Mouse (Mus musculus) frontal cortex, adult 2 months (tissue): ENCODE data around the gene Cdk14. TPM values are rescaled to one million over a fixed set of nuclear protein-coding genes. Genes with fewer than 3 reads are reported as not detected.

ENCODE experiments used
- DNase-seq, 2 experiments: peaks; one replicate each; pipeline ENCODE4 v3.0.0; 2022; ENCODE audit warnings: low spot score in 1 of 2; ENCODE audit errors: extremely low spot score in 1 of 2
- polyA plus RNA-seq: library from polyadenylated mRNA; depleted of rRNA; stranded (reverse); fragments of >200 nt; gene quantifications from 2 replicates; pipeline ENCODE4 v1.2.3, GENCODE M21; 2012

Gene Cdk14
- polyA plus RNA-seq, 1 experiment = 113 TPM

DNA sequence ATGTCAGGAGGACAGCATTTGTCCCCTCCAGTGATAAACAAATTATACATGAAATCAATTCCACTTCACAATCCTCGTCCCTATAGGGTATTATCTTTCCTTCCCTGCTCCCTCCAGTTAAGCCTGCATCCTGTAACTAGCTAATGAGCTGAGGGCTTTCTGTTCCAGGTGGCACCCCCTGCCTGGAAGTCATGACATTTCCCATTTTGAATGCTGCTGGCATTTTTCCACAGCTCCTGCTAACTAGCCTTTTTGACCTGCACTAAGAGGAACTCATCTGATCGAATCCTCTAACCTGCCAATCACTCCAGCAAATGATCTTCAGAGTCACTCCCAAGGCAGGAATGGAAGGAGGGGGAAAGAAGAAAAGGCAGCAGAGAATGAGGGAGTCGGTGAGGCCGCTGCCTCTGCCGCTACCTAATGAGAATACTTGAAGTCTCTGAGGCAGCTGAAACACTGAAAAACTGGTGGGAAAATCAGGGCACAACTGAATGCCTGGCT lies 542.9 kb downstream of the Cdk14 start:
- DNase-seq = no peak

DNA sequence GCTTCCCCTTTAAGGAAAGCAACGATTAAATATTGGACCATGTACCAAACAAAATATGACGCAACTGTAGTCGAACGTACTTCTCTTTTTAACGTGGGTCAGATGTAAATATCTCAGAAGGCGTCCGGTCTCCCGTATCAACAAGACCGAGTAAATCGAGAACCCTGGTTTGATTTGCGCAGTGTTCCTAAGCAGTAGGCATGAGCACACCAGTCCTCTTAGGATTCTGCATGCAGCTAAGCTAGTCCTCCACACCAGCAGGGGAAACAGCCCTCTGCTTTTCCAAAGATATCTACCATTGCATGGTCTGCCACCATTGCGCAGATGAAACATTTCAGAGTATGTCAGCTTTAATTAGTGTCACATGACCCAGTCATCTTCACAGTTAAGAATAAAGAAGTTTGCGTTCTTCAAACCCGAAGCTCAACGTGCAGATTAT lies 543.4 kb downstream of the Cdk14 start:
- DNase-seq = no peak

DNA sequence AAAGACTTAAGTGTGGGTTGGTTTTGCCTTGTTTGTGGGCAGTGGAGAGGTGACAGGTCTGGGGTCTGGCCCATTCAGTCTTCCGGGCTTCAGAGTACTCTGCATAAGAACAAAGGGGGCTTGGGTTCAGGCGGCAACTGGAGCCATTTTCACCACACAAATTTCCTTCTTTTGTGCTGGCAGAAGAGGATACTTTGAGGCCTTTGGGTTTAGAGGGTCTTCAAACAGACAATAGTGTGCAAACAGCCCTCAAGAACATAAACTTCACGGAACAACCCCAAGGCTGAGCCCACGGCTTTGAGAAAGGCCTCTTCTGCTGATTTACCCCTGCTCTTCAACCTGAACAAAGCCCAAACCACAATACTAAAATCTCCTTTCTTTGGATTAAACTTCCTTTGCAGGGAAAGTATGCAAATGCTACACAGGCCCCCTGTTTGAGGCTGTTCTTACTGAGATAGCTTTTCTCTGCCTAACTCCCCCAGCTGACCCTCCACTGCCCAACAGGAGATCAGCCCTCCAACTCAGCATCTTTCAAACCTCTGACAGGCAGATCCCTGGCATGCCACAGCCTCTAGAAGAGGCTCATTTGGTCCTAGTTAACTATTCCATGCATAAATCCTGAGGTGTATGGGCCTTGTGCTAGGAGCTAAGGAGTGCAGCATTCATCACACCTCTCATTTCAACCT lies 549.9 kb downstream of the Cdk14 start:
- no peak for DNase-seq

DNA sequence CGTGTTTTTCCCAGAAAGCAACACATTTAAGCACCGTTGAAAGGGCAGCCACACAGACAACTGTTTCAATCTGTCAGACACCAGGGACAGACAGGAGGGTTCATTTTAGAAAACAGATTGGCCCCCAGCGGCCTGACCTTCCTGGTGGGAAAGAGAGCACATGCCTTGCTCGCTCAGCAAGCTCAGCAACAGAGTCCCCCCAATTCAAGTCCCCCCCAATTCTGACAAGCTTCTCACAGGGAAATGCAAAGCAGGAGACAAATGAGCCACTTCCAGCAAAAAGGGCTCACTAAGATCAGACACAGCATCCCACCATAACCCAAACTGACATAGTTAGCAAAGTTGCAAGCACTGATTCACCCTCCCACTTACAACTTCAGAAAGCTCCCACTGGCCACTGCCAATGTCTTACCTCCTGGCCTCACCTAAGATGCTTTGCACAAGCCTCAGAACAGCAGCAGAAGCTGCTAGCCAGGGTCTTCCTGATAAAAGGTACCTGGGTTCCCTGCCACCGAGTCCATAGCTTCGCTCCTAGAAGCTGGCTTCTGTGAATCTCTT lies 551.5 kb downstream of the Cdk14 start:
- DNase-seq = no peak

DNA sequence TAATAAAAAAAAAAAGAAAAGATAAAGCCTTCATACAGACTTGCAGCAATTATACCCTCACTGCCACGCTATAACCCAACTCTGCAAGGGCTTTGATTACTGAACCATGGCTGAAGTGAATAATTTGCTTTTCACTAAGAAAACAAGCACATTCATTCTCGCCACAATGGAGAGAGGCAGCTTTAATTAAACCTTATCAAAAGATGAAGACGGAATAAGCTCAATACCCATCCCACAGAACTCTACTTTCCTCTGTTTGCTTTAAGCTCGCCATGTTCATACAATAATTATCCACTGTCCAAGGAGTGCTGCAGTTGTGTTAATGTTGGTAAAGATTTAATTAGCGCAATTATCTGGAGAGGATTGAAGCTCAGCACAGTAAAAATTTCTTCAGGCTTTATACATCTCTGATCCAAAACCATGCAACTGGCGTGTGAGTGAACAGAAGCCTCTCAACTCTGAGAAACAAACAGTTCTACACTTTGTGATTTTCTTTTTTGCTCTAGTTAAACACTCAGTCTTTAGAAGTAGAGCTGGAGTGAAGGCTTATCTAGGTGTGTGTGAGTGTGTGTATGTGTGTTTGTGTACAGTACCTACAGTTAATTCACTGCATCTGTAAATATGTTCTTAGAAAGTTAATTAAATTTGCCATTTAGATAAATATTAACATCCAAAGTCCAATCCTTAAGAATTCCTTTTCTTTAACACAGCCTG lies 552.1 kb downstream of the Cdk14 start:
- no peak for DNase-seq

DNA sequence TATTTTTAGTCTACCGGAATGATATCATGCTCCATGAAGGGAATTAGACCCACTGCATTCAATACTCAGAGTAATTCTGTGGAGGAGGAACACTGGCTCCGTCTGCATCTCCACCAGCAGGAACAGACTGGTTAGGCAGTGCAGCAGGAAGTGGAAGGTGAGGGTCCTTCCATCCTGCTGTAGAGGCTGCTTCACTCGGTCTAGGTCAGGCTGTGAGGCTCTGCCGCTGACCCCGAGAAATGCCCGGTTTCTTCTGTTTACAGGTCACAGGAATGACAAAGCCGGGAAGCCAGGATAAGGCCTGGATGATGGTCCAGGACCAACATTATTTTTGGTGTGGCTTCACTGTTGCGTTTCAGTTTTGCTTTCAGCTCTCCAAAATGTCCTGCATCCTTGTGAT lies 553.2 kb downstream of the Cdk14 start:
- no peak for DNase-seq

DNA sequence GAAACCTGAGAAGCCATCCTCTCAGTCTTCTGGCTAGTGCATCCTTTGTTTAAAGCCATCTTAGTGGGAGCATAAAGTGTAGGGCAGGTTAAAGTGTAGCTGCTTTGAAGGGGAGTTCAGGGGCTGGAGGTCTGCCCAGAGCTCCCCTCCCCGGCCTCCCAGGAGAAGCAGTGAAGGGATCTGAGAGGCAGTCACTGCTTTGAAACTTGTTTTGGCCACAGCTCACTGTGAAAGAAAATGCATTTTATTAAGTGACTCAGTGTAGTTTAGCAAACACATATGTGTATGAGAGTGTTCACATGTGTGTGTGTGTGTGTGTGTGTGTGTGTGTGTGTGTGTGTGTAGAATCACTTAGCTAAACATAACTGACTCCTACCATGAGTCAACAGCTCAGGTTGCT lies 554.0 kb downstream of the Cdk14 start:
- no peak for DNase-seq

DNA sequence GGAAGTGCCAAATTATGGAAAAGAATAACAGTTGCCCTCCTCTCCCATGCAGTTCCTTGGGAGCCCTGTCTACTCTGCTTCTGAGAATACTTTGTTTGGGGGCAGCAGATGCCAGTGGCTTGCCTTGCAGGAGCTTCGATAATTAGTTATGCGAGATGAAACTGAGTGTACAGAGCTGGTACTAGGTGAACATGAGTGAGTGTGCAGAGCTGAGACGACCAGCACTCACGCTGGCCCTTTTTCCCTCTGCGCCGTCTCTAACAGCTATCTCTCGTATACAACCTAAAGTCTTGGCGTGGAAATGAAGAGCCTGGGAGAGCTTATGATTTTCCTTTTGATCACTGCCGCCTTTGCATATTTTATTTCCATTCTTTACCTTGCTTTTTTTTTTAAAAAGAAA lies 558.5 kb downstream of the Cdk14 start:
- DNase-seq = no peak

DNA sequence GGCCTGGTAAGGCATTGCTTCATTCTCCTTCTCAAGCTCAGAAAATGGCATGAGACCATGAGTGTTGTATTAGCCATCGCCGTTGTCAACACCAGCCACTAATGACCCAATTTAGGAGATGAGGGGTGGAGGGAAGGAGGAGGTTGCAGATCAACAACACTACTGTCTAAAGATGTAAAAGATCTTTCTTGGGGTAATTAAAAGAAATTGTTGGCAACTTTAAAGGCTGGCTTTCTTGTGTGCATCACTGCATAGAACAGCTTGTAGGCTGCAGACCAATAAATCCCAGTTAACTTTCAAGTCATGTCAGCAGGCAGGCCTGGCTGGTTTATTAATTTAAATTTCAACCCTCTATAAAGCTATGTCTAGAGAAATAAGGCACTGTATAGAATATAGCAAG lies 559.0 kb downstream of the Cdk14 start:
- DNase-seq = no peak

DNA sequence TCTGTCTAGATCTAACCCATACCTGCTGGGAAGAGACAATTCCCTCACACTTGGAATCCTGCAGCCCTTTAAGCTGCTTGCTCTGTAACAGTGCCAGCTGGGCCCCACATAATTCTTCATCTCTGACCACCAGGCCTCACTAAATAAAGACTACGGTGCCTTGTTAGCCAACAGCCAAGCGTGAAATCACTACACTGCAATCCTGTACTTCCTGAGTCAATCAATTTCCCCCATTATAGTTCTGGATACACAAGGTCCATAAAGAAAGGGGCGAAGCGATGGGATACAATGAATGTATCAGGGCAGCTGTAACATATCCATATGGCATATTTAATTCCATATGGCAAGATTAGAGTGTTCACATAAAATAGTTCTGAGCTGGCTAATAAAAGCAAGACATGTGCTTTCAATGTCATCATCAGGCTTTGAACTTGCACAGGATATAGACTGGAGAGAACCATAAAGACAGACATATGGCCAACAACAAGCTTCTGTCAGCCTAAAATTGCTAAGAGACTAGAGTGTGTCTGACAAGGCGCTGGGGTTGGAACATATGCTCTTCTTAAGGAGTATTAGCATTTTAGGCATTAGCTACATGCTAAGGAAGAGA lies 562.0 kb downstream of the Cdk14 start:
- no peak for DNase-seq

DNA sequence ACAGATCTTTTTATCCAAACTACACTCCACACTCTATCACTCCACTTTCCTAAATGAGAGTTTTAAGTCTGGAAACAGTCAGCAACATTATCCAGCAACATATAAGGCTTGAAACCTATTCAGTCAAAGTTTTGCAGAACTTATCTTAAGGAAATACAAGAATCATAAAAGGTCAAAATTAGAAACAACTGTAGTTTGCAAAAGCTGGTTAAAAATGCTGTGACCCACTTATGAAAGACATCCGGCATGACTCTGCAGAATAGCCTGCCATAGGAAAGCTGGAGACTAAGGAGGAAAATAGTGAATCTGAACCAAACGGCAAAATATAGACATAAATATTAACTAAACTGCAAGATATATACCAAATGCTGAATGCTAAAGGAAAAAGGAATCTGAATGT lies 566.6 kb downstream of the Cdk14 start:
- DNase-seq = no peak

DNA sequence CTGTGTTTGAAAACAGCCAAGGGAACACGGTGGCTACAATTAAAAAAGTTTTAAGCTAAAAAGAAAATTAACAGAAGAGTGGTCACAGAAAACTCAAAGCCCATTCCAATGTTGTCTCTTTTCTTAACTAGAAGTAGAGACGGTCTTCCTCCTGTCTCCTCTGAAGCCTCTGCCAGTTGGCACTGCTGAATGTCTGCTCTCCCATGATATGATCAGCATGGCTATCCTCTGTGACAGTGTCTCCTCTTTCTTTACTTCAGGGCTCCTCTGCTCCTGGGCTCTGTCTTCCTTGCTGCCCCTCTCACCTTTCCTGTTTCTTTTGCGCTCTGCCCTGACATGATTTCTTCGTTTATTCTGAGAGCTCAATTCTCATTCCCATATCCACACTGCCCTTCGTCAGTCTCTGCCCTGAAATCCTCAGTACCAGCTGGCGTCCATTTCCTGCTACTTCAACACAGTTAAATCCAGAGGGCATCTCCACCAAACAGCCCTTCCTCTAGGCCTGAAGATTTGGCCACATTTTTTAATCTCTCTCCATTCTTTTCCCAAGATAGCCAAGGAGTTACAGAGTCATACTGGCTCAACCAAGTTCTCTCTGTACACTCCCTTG lies 567.3 kb downstream of the Cdk14 start:
- DNase-seq = no peak

DNA sequence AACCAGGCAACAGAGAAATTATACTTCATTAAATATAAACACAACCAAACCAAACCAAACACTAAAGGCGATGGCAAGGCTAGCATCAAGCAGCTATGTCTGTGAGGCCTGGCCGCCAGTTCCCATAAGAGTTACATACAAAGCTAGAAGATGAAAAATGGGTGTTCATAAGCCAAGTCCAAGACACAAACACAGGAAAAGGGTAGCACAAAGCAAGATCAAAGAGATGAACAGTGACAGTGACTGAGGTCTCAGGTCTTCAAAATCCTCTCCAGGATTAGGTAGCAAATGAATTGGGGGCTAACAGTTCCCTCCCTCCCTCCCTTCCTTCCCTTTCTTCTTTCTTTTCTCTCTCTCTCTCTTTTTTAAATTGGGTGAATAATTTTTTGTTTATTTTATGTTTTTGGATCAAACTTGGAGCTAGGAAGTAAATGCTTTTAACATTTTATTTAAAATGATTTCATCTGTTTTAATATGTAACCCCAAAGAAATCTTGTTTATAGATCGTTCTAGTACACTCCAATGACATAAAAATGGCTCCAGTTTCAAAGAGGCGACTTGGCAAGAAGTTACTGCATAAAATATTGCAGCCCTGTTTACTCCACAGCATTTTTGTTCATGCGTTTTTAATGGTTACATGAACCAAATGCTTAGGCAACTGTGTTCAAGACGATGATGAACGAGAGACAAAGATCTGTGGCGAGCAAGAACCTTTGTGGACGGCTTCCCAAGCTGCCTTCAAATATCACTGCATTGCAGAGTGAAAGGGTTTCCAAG lies 568.0 kb downstream of the Cdk14 start:
- DNase-seq = no peak

DNA sequence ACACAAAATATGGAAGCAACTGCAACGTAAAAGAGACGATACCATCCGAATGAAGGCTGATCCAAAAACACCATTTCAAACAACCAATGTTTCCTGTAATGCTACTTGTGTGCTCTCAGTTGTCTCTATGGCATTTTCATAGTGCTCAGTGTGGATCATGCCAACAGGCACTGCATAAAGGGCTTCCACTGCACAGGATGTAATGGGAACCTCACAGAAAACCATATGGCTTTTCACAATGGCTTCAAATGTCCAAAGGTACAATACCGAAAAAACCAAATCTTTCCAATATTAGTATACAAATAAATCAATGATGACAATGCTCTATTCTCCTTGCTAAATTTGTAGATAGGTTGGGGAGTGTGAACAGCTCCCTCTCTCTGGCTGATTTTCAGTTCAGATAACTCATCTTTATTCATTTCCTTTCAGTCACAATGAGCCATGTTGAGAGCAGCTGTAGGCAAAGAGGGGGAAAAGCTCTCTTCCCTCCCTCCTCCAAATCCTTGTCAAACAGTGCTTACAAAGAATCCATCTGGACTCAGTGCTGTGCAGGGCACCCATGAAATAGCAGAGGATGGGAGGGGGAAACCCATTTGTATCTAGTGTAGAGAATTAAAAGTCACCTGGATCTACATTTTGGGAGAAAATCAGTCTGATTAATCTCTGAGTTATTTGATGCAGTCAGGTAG lies 568.7 kb downstream of the Cdk14 start:
- peak in 1 of 2 experiments; percentile 19 for DNase-seq

DNA sequence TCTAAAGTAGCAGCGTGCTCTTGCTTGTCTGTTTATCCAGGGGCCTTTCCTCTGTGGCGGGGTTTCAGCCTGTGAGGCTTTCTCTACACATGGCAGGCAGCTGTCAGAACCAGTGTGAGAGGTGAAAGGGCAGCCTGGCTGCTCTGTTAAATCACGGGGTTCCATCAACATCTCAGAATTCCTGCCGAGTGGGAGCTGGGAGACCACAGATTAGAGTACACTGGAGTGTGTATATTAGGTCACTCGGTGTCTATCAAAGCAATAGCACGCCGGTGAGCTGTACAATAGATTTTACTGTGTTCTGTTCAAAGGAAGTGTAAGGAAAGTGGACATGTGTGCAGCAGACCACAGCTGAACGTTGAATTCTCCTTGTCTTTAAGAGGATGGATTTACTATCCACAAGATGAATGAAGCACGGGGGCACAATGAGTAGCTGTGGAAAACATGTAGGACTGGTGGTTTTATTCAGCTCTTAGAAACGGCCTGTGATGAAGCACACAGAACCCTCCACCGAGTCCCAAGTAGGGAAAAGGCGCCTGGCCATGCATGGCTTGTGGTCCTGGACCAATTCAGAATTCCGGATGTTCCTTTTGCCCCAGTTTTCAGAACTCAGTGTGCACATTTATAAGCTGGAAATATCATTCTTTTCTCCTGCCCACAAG lies 585.2 kb downstream of the Cdk14 start:
- DNase-seq = no peak

DNA sequence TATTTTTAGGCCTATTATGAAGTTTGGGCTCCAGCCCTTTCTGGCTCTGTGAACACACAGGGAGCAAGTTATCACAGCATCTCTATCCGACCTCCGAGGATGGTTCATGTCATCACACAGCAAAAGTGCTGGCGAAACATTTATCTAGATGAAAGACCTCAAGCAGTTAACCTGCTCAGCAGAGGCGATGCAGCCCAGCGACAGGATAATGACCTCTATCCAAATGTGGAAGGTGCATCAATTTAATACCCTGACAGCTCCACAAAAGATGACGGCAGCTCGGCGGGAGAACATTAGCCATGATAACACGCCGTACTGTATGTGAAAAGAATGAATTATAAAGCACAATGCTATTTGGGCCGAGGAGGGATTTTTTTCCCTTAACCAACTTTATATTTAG lies 586.2 kb downstream of the Cdk14 start:
- no peak for DNase-seq

DNA sequence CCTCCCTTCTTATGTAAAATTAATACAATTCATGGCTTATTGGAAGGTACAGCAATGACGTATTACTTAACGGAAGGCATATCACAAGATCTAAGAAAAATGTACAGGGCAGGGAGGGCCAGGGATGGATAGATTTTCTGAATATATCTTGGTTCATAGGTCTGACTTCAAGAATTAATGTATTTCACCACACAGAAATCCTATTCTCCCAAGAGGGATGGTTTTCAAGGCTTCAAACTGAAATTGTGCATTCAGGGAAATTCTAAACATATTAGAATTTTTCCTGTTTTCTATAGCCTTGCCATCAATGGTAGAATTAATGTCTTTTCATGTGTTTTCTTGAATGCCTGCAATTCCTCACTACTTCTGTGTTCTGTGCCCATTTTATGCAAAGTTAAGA lies 593.2 kb downstream of the Cdk14 start:
- no peak for DNase-seq

DNA sequence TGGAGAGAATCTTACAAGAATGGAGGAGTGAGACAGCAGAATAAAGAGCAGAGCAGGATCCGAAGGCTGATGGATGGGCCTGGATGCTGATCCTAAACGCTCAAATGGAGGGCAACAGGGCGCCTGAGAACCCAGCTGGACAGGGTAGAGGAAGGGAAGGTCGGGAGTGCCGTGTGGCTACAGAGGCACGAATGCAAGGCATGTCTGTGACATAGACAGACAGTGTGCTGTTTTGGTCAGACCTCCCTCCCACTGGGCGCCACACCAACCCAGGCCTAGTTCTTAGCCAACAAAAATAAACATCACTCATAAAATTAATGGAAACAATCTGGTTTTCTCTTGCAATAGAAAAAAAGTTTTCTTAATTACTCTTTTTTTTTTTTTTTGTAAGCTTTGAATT lies 594.2 kb downstream of the Cdk14 start:
- DNase-seq = no peak

DNA sequence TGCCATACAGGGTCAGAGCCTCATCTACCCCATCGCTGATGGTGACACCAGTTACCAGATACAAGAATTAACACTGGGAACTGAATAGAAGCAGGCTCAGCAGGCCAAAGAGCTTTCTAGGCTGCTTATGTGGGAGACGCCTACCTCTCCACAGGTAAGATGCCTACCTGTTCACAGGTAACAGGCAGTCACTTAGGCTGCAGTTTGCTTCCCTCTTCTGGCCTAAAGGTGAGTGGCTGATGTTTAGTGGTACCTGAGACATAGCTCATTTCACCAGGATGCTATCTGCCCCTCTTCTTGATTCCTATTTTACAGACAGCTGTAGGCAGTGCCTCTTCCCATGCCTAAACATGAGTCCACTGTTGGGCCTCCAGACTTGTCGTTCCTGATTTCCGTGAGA lies 595.0 kb downstream of the Cdk14 start:
- DNase-seq = no peak
